Mouse (Mus musculus): ENCODE results near the gene Bbof1. TPM values are rescaled to one million over a fixed set of nuclear protein-coding genes. Genes with fewer than 3 reads are reported as not detected.

The Bbof1 gene
- polyA plus RNA-seq, 1 experiment from 2014 or later, result 5.0 TPM

DNA sequence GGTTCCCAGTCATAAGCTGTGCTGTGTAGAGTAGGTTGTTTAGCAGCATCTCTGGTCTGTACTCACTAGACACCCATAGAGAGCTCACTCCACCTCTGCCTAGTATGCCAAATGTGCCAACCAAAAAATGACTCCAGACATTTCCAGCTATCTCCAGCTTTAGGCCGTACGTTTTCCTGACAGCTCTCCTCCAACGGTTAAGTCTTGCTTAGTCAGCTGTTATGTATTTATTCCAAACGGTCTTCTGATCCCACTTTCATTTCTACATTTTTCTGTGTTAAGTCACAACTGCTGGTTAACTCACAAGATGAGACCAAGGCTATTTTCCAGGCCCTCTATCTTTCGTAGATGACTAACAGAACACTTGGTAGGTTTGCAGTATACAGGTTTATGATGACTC lies 10.2 kb upstream of the Bbof1 start:
- WGBS, result 83% methylated on average over 5 of the region's 5 CpGs
- H3K4me2 ChIP-seq (ENCODE audit: low read length), result no peak overlapping the region
- H3K4me3 ChIP-seq (replicated peaks; ENCODE audit: low read length), result no peak overlapping the region
- ATAC-seq, result no peak
- no peaks in the 10 kb centered on the region for H3K4me1 ChIP-seq (replicated peaks; ENCODE audit: control insufficient read depth, insufficient read depth, low read length)
- H3K9ac ChIP-seq (replicated peaks; ENCODE audit: low read depth, low read length), result no peak overlapping the region
- no peaks in the 10 kb centered on the region for H3K36me3 ChIP-seq (ENCODE audit: control insufficient read depth, insufficient read depth)
- no peak overlapping the region for H3K27ac ChIP-seq (ENCODE audit: low read length)
- no peaks in the 10 kb centered on the region for H3K9me3 ChIP-seq (ENCODE audit: control insufficient read depth, low read length)
- no peaks in the 10 kb centered on the region for H3K27me3 ChIP-seq (replicated peaks; ENCODE audit: control insufficient read depth, insufficient read depth, low read length)

DNA sequence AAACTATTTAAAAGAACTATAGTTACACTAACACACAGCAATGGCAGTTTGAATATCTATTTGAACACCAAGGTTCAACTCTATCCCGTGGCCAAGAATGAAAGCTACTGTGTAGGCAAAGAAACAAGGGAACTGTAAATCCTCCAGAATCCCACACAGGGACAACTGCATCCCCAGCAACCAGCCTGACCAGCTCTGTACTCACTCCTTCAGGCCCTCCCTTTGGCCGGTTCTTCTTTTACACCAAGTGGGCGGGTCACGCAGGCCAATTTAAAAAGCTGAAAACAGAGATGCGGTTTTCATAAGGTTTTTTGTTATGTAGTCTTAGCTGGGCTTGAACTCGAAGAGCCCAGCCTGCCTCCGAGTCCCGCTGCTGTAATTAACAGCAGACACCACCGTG lies 9.7 kb upstream of the Bbof1 start:
- no peaks in the 10 kb centered on the region for H3K36me3 ChIP-seq (ENCODE audit: control insufficient read depth, insufficient read depth)
- no peak for ATAC-seq
- H3K27me3 ChIP-seq (replicated peaks; ENCODE audit: control insufficient read depth, insufficient read depth, low read length), result no peaks in the 10 kb centered on the region
- no peaks in the 10 kb centered on the region for H3K4me1 ChIP-seq (replicated peaks; ENCODE audit: control insufficient read depth, insufficient read depth, low read length)
- WGBS, result 83% methylated on average over 9 of the region's 9 CpGs
- no peaks in the 10 kb centered on the region for H3K9me3 ChIP-seq (ENCODE audit: control insufficient read depth, low read length)
- no peak overlapping the region for H3K4me3 ChIP-seq (replicated peaks; ENCODE audit: low read length)
- H3K9ac ChIP-seq (replicated peaks; ENCODE audit: low read depth, low read length), result no peak overlapping the region
- H3K4me2 ChIP-seq (ENCODE audit: low read length), result no peak overlapping the region
- no peak overlapping the region for H3K27ac ChIP-seq (ENCODE audit: low read length)

DNA sequence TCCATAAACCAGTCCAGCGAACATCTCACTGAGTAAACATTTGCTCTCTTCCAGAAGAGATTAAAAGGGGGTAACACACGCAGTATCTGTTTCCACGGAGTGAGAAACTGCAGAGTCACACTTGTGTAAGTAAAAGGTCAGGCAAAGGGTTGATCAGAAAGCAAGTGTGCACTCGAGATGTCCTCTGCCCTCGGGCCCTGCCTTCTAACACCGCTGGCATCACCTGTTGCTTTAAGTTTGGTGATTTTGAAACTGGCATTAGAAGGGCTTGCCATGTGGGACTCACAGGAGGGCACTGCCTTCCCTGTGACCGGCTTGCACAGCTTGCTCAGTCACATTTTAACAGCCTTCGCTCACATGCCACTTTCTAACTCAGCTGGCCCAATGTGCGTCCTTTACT lies 9.2 kb upstream of the Bbof1 start:
- Histone ChIP-seq H3K27me3 (replicated peaks; ENCODE audit: control insufficient read depth, insufficient read depth, low read length) (no peaks in the 10 kb centered on the region), H3K27ac (ENCODE audit: low read length) (no peak overlapping the region), H3K36me3 (ENCODE audit: control insufficient read depth, insufficient read depth) (no peaks in the 10 kb centered on the region), H3K4me3 (replicated peaks; ENCODE audit: low read length) (no peak overlapping the region), H3K4me1 (replicated peaks; ENCODE audit: control insufficient read depth, insufficient read depth, low read length) (no peaks in the 10 kb centered on the region), H3K9me3 (ENCODE audit: control insufficient read depth, low read length) (no peaks in the 10 kb centered on the region), H3K9ac (replicated peaks; ENCODE audit: low read depth, low read length) (no peak overlapping the region), H3K4me2 (ENCODE audit: low read length) (no peak overlapping the region)
- no peak for ATAC-seq
- WGBS, result 86% methylated on average over 9 of the region's 9 CpGs

DNA sequence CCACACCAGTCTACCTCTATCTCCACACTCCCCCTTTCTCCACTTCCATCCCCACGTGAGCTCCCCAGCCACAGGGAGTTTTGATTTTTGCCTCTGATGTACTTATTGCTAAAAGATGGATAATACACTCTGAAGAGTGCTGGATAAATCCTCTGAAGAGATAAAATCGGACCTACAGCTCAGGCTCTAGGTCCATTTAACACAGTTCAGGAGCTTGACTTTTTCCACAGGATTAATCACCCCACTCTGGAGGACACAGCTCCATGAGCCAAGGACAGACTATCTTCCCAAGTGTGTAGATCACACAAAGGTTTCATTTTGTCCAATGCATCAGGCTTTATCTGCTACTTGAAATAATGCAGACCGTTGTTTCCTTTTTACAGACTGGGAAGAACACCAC lies 8.8 kb upstream of the Bbof1 start:
- Histone ChIP-seq H3K4me2 (ENCODE audit: low read length) (no peak overlapping the region), H3K4me3 (replicated peaks; ENCODE audit: low read length) (no peak overlapping the region), H3K4me1 (replicated peaks; ENCODE audit: control insufficient read depth, insufficient read depth, low read length) (no peaks in the 10 kb centered on the region), H3K9ac (replicated peaks; ENCODE audit: low read depth, low read length) (no peak overlapping the region), H3K27ac (ENCODE audit: low read length) (no peak overlapping the region), H3K27me3 (replicated peaks; ENCODE audit: control insufficient read depth, insufficient read depth, low read length) (no peaks in the 10 kb centered on the region), H3K36me3 (ENCODE audit: control insufficient read depth, insufficient read depth) (no peaks in the 10 kb centered on the region), H3K9me3 (ENCODE audit: control insufficient read depth, low read length) (no peaks in the 10 kb centered on the region)
- no peak for ATAC-seq
- 85% methylated on average over 3 of the region's 3 CpGs for WGBS

DNA sequence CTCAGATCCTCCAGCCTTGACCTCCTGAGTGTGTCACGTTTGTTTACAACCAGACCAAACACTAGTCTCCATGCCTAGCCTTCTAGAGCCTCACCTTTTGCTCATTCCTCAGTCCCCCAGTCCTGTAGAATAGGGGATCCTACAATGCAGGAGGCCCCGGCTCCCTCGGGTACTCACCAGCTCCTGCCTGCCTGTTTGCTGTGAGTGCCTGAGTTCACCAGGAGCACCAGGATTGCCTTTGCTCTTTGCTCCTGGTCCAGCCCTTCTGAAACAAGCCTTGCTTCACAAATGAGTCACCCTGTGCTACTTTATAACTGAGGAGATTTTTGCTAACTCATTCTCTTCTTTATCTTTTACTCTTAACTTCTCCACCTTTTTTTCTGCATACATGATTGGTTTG lies 8.2 kb upstream of the Bbof1 start:
- Histone ChIP-seq H3K9me3 (ENCODE audit: control insufficient read depth, low read length) (no peaks in the 10 kb centered on the region), H3K4me1 (replicated peaks; ENCODE audit: control insufficient read depth, insufficient read depth, low read length) (no peaks in the 10 kb centered on the region), H3K4me2 (ENCODE audit: low read length) (no peak overlapping the region), H3K4me3 (replicated peaks; ENCODE audit: low read length) (no peak overlapping the region), H3K27me3 (replicated peaks; ENCODE audit: control insufficient read depth, insufficient read depth, low read length) (no peaks in the 10 kb centered on the region), H3K27ac (ENCODE audit: low read length) (no peak overlapping the region), H3K36me3 (ENCODE audit: control insufficient read depth, insufficient read depth) (no peaks in the 10 kb centered on the region), H3K9ac (replicated peaks; ENCODE audit: low read depth, low read length) (no peak overlapping the region)
- 83% methylated on average over 3 of the region's 3 CpGs for WGBS
- no peak for ATAC-seq

DNA sequence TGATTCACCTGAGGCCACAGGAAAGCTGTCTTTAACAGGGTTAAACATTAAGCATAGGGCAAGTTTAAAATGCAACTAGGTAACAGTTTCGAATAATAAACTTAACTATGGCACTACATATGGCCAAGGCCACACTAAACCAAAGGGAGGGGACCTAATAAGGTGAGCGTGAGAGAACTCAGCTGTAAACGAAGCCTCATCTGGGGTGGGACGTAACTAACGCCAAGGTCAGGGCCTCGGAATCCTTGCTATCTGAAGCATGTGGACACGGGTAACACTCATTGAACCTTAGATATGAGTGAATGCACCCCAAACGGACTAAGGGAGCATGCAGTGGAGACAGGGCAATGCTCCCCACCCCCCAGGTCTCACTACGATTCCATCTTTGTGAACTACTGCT lies 5.9 kb upstream of the Bbof1 start:
- ATAC-seq, result no peak
- Histone ChIP-seq H3K27me3 (replicated peaks; ENCODE audit: control insufficient read depth, insufficient read depth, low read length) (no peaks in the 10 kb centered on the region), H3K4me3 (replicated peaks; ENCODE audit: low read length) (no peak overlapping the region), H3K9ac (replicated peaks; ENCODE audit: low read depth, low read length) (no peak overlapping the region), H3K36me3 (ENCODE audit: control insufficient read depth, insufficient read depth) (no peaks in the 10 kb centered on the region), H3K9me3 (ENCODE audit: control insufficient read depth, low read length) (no peaks in the 10 kb centered on the region), H3K27ac (ENCODE audit: low read length) (no peak overlapping the region), H3K4me1 (replicated peaks; ENCODE audit: control insufficient read depth, insufficient read depth, low read length) (peaks cover 3% of the 10 kb centered on the region), H3K4me2 (ENCODE audit: low read length) (no peak overlapping the region)
- WGBS, result 85% methylated on average over 9 of the region's 9 CpGs

DNA sequence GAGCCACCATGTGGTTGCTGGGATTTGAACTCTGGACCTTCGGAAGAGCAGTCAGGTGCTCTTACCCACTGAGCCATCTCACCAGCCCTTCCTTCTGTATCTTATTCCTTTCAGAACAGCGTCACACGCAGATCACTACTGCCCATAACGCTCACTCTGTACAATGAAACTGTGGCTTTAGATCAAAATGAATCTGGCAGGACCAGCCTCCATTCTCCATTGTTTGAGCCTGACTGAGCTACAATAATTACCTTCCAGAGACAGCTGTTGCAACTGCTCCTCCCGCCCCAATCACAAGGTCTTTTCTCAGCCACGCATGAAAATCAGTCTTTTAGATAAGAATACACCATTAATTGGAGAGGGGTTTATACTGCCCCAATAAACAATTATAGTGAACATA lies 4.3 kb upstream of the Bbof1 start:
- WGBS, result 49% methylated on average over 6 of the region's 6 CpGs

DNA sequence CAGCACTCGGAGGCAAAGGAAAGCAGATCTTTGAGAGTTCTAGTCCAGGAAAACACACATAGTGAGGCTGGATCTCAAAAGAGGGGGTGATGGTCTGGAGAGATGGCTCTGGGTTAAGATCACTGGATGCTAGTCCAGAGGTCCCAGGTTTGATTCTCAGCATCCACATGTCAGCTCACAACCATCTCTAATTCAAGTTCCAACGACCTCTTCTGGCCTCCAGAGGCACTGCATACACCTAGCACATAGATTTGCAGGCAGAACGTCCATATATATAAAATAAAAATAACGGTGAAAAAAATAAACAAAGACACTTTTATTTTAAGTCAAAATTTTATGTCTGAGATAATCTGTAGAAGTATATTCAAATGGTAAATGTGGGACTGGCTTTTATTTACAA lies 1.6 kb upstream of the Bbof1 start:
- no peak overlapping the region for H3K4me3 ChIP-seq (replicated peaks; ENCODE audit: low read length)
- no peaks in the 10 kb centered on the region for H3K9me3 ChIP-seq (ENCODE audit: control insufficient read depth, low read length)
- no peak overlapping the region for H3K4me2 ChIP-seq (ENCODE audit: low read length)
- ATAC-seq, result no peak
- no peaks in the 10 kb centered on the region for H3K36me3 ChIP-seq (ENCODE audit: control insufficient read depth, insufficient read depth)
- H3K4me1 ChIP-seq (replicated peaks; ENCODE audit: control insufficient read depth, insufficient read depth, low read length), result peaks cover 13% of the 10 kb centered on the region
- WGBS, result 71% methylated on average over 4 of the region's 4 CpGs
- H3K9ac ChIP-seq (replicated peaks; ENCODE audit: low read depth, low read length), result no peak overlapping the region
- H3K27ac ChIP-seq (ENCODE audit: low read length), result no peak overlapping the region
- H3K27me3 ChIP-seq (replicated peaks; ENCODE audit: control insufficient read depth, insufficient read depth, low read length), result no peaks in the 10 kb centered on the region

More for the DNA sequence above, 4.3 kb upstream of the Bbof1 start:
- H3K4me3 ChIP-seq (replicated peaks; ENCODE audit: low read length), result no peak overlapping the region
- H3K27me3 ChIP-seq (replicated peaks; ENCODE audit: control insufficient read depth, insufficient read depth, low read length), result no peaks in the 10 kb centered on the region
- no peaks in the 10 kb centered on the region for H3K36me3 ChIP-seq (ENCODE audit: control insufficient read depth, insufficient read depth)
- no peak overlapping the region for H3K9ac ChIP-seq (replicated peaks; ENCODE audit: low read depth, low read length)
- no peak overlapping the region for H3K27ac ChIP-seq (ENCODE audit: low read length)
- no peak overlapping the region for H3K4me2 ChIP-seq (ENCODE audit: low read length)
- ATAC-seq, result no peak
- no peaks in the 10 kb centered on the region for H3K9me3 ChIP-seq (ENCODE audit: control insufficient read depth, low read length)
- peaks cover 11% of the 10 kb centered on the region for H3K4me1 ChIP-seq (replicated peaks; ENCODE audit: control insufficient read depth, insufficient read depth, low read length)

DNA sequence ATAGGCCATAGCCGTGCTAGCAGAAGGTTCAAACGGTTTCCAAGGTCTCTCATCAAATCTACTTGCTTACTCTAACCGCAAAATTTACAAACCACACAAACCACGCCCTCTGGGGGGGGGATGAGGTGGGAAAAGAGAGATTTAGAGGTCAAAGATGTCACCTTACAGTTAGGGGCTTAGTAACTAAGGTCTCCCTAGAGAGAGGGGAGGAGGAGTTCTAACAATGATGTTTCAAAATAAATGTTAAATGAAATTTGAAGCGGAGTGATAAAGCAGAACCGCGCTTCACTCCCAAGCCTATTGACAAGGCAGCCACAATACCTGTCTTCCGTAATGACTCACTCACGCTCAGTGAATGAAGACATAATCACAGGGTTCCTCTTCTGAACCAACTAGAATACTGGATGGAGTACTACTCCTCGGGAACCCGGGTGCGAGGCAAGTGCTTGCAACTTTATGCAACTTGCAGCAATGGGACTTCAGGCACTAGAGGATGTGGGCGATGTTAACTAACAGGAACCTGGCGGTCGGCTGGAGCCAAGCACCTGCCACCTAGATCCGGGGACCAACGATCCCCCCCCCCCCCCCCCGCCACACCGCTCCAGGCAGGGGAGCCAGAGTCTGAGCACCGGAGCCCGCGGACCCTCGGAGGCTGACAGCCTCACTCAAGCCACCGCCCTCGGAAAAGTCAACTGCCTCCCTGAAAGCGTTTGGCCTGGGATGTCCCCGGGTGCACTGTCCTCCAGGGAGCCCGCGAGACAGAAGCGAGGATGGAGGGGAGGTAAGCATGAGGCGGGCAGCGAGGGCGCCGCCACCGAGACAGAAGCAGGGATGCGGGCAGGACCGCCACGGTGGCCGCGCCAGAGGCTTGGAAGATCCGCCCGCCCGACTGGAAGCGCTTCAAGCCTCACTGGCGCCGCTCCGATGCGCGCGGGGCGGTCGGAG lies 725 bp upstream of the Bbof1 start:
- peak; percentile 30 for ATAC-seq
- no peaks in the 10 kb centered on the region for H3K27me3 ChIP-seq (replicated peaks; ENCODE audit: control insufficient read depth, insufficient read depth, low read length)
- H3K36me3 ChIP-seq (ENCODE audit: control insufficient read depth, insufficient read depth), result no peaks in the 10 kb centered on the region
- 2% methylated on average over 44 of the region's 52 CpGs for WGBS
- peak overlapping the region; percentile 95 for H3K4me2 ChIP-seq (ENCODE audit: low read length)
- H3K9me3 ChIP-seq (ENCODE audit: control insufficient read depth, low read length), result no peaks in the 10 kb centered on the region
- H3K4me1 ChIP-seq (replicated peaks; ENCODE audit: control insufficient read depth, insufficient read depth, low read length), result peaks cover 13% of the 10 kb centered on the region
- H3K9ac ChIP-seq (replicated peaks; ENCODE audit: low read depth, low read length), result peak overlapping the region; percentile 92
- peak overlapping the region; percentile 46 for H3K27ac ChIP-seq (ENCODE audit: low read length)
- peak overlapping the region; percentile 88 for H3K4me3 ChIP-seq (replicated peaks; ENCODE audit: low read length)
